Mouse (Mus musculus) limb, embryonic 15.5 days (tissue): Measurements from ENCODE around the gene Wdhd1. TPM values are rescaled to one million over a fixed set of nuclear protein-coding genes. Genes with fewer than 3 reads are reported as not detected.

Source experiments
- ATAC-seq: fragments of 200-750 bp; cut with Nextera tagmentation; 2 replicates; pipeline ENCODE4 v1.8.0; 2017; ENCODE audit warnings: low read depth, moderate TSS enrichment; ENCODE audit not compliant: insufficient number of reproducible peaks, low FRiP score, low TSS enrichment
- H3K27ac ChIP-seq: fragments of 300-500 bp; sonication (generic); 2 replicates; pipeline ENCODE4 v1.5.1; 2015; ENCODE audit warnings: moderate library complexity, mild to moderate bottlenecking, inconsistent platforms
- H3K27me3 ChIP-seq: fragments of 300-500 bp; sonication (generic); 2 replicates; pipeline ENCODE4 v1.6.1; 2015; ENCODE audit warnings: inconsistent platforms
- H3K36me3 ChIP-seq: fragments of 300-500 bp; sonication (generic); 2 replicates; pipeline ENCODE4 v1.6.1; 2015; ENCODE audit warnings: inconsistent platforms
- H3K4me1 ChIP-seq: fragments of 300-500 bp; sonication (generic); 2 replicates; pipeline ENCODE4 v1.6.1; 2015; ENCODE audit warnings: inconsistent platforms
- H3K4me2 ChIP-seq: fragments of 300-500 bp; sonication (generic); 2 replicates; pipeline ENCODE4 v1.6.1; 2015; ENCODE audit warnings: mild to moderate bottlenecking, inconsistent platforms
- H3K4me3 ChIP-seq: fragments of 300-500 bp; sonication (generic); 2 replicates; pipeline ENCODE4 v1.5.1; 2015; ENCODE audit warnings: mild to moderate bottlenecking, inconsistent platforms
- H3K9ac ChIP-seq: fragments of 300-500 bp; sonication (generic); 2 replicates; pipeline ENCODE4 v1.6.1; 2015; ENCODE audit warnings: inconsistent platforms
- H3K9me3 ChIP-seq: fragments of 300-500 bp; sonication (generic); 2 replicates; pipeline ENCODE4 v1.6.1; 2016; ENCODE audit warnings: inconsistent platforms
- WGBS: fragments of 180-500 bp; shearing (Covaris S2); methylation state at CpG from one replicate; pipeline ENCODE4 v1.1.7; 2015; 5-methylcytosine and 5-hydroxymethylcytosine counted together
- polyA plus RNA-seq: library from polyadenylated mRNA; unstranded; fragments of >200 nt; fragmentation: Nextera tagmentation; extraction: Ambion mirVana; gene quantifications from 2 replicates; pipeline ENCODE4 v1.2.1, GENCODE M21; 2015

Gene Wdhd1
- polyA plus RNA-seq, 1 experiment from 2014 or later = 24.3 TPM

- H3K27me3 ChIP-seq = no peaks in the 10 kb centered on the region
- H3K9ac ChIP-seq = no peak overlapping the region
- H3K4me1 ChIP-seq = no peaks in the 10 kb centered on the region
- H3K27ac ChIP-seq = no peak overlapping the region
- H3K36me3 ChIP-seq = no peaks in the 10 kb centered on the region
- WGBS = 78% methylated on average over 2 of the region's 2 CpGs
- H3K4me2 ChIP-seq = no peak overlapping the region
- no peaks in the 10 kb centered on the region for H3K9me3 ChIP-seq
- no peak overlapping the region for H3K4me3 ChIP-seq
- no peak for ATAC-seq
Measured at GRCm38 (mm10) chr14:47216541-47216940, 60.1 kb downstream of the Wdhd1 start.

- no peaks in the 10 kb centered on the region for H3K9me3 ChIP-seq
- H3K4me2 ChIP-seq = no peak overlapping the region
- WGBS = 76% methylated on average over 5 of the region's 5 CpGs
- no peak overlapping the region for H3K9ac ChIP-seq
- ATAC-seq = no peak
- H3K36me3 ChIP-seq = no peaks in the 10 kb centered on the region
- no peaks in the 10 kb centered on the region for H3K27me3 ChIP-seq
- H3K4me3 ChIP-seq = no peak overlapping the region
- H3K27ac ChIP-seq = no peak overlapping the region
- H3K4me1 ChIP-seq = no peaks in the 10 kb centered on the region
Measured at GRCm38 (mm10) chr14:47214367-47214766, 62.3 kb downstream of the Wdhd1 start.

- no peak overlapping the region for H3K27ac ChIP-seq
- H3K9me3 ChIP-seq = no peaks in the 10 kb centered on the region
- no peaks in the 10 kb centered on the region for H3K36me3 ChIP-seq
- H3K4me3 ChIP-seq = no peak overlapping the region
- 85% methylated on average over 4 of the region's 4 CpGs for WGBS
- H3K4me2 ChIP-seq = no peak overlapping the region
- H3K27me3 ChIP-seq = no peaks in the 10 kb centered on the region
- H3K9ac ChIP-seq = no peak overlapping the region
- ATAC-seq = no peak
- no peaks in the 10 kb centered on the region for H3K4me1 ChIP-seq
Measured at GRCm38 (mm10) chr14:47213305-47213704, 63.4 kb downstream of the Wdhd1 start.

- no peak for ATAC-seq
- 77% methylated on average over 4 of the region's 4 CpGs for WGBS
- Histone ChIP-seq H3K4me3 (no peak overlapping the region), H3K36me3 (no peaks in the 10 kb centered on the region), H3K9ac (no peak overlapping the region), H3K4me1 (no peaks in the 10 kb centered on the region), H3K4me2 (no peak overlapping the region), H3K27ac (no peak overlapping the region), H3K27me3 (no peaks in the 10 kb centered on the region), H3K9me3 (no peaks in the 10 kb centered on the region)
Measured at GRCm38 (mm10) chr14:47209669-47210164, 66.9 kb downstream of the Wdhd1 start.

- 77% methylated on average over 12 of the region's 12 CpGs for WGBS
- Histone ChIP-seq H3K4me1 (no peaks in the 10 kb centered on the region), H3K27me3 (no peaks in the 10 kb centered on the region), H3K27ac (no peak overlapping the region), H3K9ac (no peak overlapping the region), H3K36me3 (no peaks in the 10 kb centered on the region), H3K4me3 (no peak overlapping the region), H3K4me2 (no peak overlapping the region), H3K9me3 (no peaks in the 10 kb centered on the region)
- no peak for ATAC-seq
Measured at GRCm38 (mm10) chr14:47208564-47209493, 67.8 kb downstream of the Wdhd1 start.

GRCm38 (mm10) chr14:47206601-47207000 is 70.1 kb downstream of the Wdhd1 start:
- no peaks in the 10 kb centered on the region for H3K27me3 ChIP-seq
- H3K27ac ChIP-seq = no peak overlapping the region
- no peaks in the 10 kb centered on the region for H3K9me3 ChIP-seq
- ATAC-seq = no peak
- no peaks in the 10 kb centered on the region for H3K4me1 ChIP-seq
- H3K4me3 ChIP-seq = no peak overlapping the region
- no peaks in the 10 kb centered on the region for H3K36me3 ChIP-seq
- H3K4me2 ChIP-seq = no peak overlapping the region
- 82% methylated on average over 3 of the region's 3 CpGs for WGBS
- no peak overlapping the region for H3K9ac ChIP-seq

GRCm38 (mm10) chr14:47205270-47205972 is 71.2 kb downstream of the Wdhd1 start:
- 79% methylated on average over 5 of the region's 5 CpGs for WGBS
- Histone ChIP-seq H3K4me2 (no peak overlapping the region), H3K9me3 (no peaks in the 10 kb centered on the region), H3K9ac (no peak overlapping the region), H3K27me3 (no peaks in the 10 kb centered on the region), H3K36me3 (no peaks in the 10 kb centered on the region), H3K27ac (no peak overlapping the region), H3K4me1 (no peaks in the 10 kb centered on the region), H3K4me3 (no peak overlapping the region)
- ATAC-seq = no peak

GRCm38 (mm10) chr14:47197340-47197739 is 79.3 kb downstream of the Wdhd1 start:
- no peak overlapping the region for H3K27ac ChIP-seq
- H3K36me3 ChIP-seq = no peaks in the 10 kb centered on the region
- no peak for ATAC-seq
- WGBS = 92% methylated on average over 3 of the region's 3 CpGs
- H3K4me3 ChIP-seq = no peak overlapping the region
- no peaks in the 10 kb centered on the region for H3K27me3 ChIP-seq
- no peaks in the 10 kb centered on the region for H3K4me1 ChIP-seq
- H3K9me3 ChIP-seq = no peaks in the 10 kb centered on the region
- H3K9ac ChIP-seq = no peak overlapping the region
- H3K4me2 ChIP-seq = no peak overlapping the region

GRCm38 (mm10) chr14:47196711-47197110 is 79.9 kb downstream of the Wdhd1 start:
- no peak overlapping the region for H3K27ac ChIP-seq
- H3K36me3 ChIP-seq = no peaks in the 10 kb centered on the region
- H3K9ac ChIP-seq = no peak overlapping the region
- no peak for ATAC-seq
- no peak overlapping the region for H3K4me3 ChIP-seq
- no peak overlapping the region for H3K4me2 ChIP-seq
- WGBS = 84% methylated on average over 8 of the region's 8 CpGs
- no peaks in the 10 kb centered on the region for H3K4me1 ChIP-seq
- no peaks in the 10 kb centered on the region for H3K27me3 ChIP-seq
- H3K9me3 ChIP-seq = no peaks in the 10 kb centered on the region

- H3K9me3 ChIP-seq = no peaks in the 10 kb centered on the region
- H3K4me3 ChIP-seq = no peak overlapping the region
- no peak for ATAC-seq
- H3K36me3 ChIP-seq = no peaks in the 10 kb centered on the region
- no peak overlapping the region for H3K27ac ChIP-seq
- WGBS = 36% methylated on average over 4 of the region's 4 CpGs
- H3K9ac ChIP-seq = no peak overlapping the region
- H3K4me2 ChIP-seq = no peak overlapping the region
- H3K4me1 ChIP-seq = peaks cover 3% of the 10 kb centered on the region; the same call in 1 of the 2 replicates
- H3K27me3 ChIP-seq = no peaks in the 10 kb centered on the region
Measured at GRCm38 (mm10) chr14:47194096-47194495, 82.6 kb downstream of the Wdhd1 start.

GRCm38 (mm10) chr14:47193506-47193905 is 83.2 kb downstream of the Wdhd1 start:
- H3K9ac ChIP-seq = no peak overlapping the region
- H3K4me1 ChIP-seq = peaks cover 5% of the 10 kb centered on the region
- peaks cover 2% of the 10 kb centered on the region; the same call in 1 of the 2 replicates for H3K27me3 ChIP-seq
- no peak overlapping the region for H3K4me3 ChIP-seq
- no peak overlapping the region for H3K27ac ChIP-seq
- no peak overlapping the region for H3K4me2 ChIP-seq
- no peaks in the 10 kb centered on the region for H3K36me3 ChIP-seq
- ATAC-seq = no peak
- no peaks in the 10 kb centered on the region for H3K9me3 ChIP-seq
- WGBS = 68% methylated on average over 6 of the region's 6 CpGs

- H3K36me3 ChIP-seq = no peaks in the 10 kb centered on the region
- H3K9ac ChIP-seq = no peak overlapping the region
- 42% methylated on average over 5 of the region's 5 CpGs for WGBS
- H3K27me3 ChIP-seq = peaks cover 16% of the 10 kb centered on the region
- H3K9me3 ChIP-seq = no peaks in the 10 kb centered on the region
- H3K4me3 ChIP-seq = no peak overlapping the region
- no peak overlapping the region for H3K4me2 ChIP-seq
- H3K4me1 ChIP-seq = peaks cover 10% of the 10 kb centered on the region
- H3K27ac ChIP-seq = no peak overlapping the region
- no peak for ATAC-seq
Measured at GRCm38 (mm10) chr14:47191861-47192260, 84.8 kb downstream of the Wdhd1 start.
